Mouse (Mus musculus): ENCODE results near the gene Rad21l. TPM values are rescaled to one million over a fixed set of nuclear protein-coding genes. Genes with fewer than 3 reads are reported as not detected.

Rad21l gene
- not detected for polyA plus RNA-seq (2017; shearing (Covaris generic))

GRCm38 (mm10) chr2:151668433-151668832 is at the start of gene Rad21l:
Rad21l (minus strand) TSS chr2:151668533.

DNA sequence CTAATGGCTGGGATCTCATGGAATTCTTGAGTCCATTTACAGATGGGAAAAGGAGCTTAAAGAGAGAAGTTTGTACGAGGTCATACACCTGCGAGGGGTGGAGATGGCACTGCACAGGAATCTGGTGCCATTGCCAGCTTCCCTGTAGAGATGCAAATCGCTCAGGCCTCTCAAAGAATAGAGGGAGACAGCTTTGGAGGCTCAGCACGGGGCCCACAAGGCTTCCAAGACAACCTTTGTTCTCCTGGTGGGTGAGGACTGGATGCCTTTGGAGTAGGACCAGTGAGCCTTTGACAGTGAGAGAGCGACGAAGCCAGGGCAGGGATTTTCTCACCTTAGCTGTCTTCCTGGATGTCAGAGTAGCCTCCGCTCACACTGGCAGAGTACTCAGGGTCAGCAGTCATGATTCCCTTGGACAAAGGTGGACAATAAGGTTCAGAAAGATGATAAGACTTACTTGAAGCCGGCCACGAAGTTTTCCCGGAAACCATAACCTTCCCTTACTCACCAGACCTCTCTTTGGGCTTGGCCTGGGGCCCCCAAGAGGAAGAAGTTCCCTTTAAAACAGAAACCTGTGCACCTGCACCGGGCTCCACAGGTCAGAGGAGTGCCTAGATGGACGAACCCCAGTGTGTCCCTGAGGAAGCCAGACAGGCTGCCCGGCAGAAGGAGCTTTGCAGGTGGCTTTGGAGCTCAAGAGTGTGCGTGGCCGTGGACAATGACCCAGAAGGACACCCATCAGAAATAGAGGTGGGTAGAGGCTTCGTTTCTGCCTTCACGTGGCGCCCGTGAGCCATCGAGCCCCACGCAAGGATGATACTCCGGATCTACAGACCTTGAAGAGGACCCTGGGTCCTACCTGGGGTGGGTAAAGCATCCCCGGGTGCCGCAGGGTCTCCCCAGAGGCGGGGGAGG is 33.2 kb upstream of the Rad21l start, which contains the start of gene Tmem74b:
Tmem74b (plus strand) TSS at position 778 of the 915 bp plus-strand sequence.

GRCm38 (mm10) chr2:151632159-151632814 is 36.0 kb downstream of the Rad21l start, which contains the start of gene Snph:
Snph (minus strand) TSS chr2:151632593.

Other genes with a start within 250 kb of the Rad21l start
- not detected for gene 4921509C19Rik, start 192.4 kb downstream of the Rad21l start, polyA plus RNA-seq (2017; shearing (Covaris generic))
- gene Nsfl1c, start 174.4 kb downstream of the Rad21l start, polyA plus RNA-seq (2017; shearing (Covaris generic)): 178 TPM
- gene Fkbp1a, start 126.0 kb downstream of the Rad21l start, polyA plus RNA-seq (2017; shearing (Covaris generic)): 135 TPM
- gene Sdcbp2, start 95.9 kb downstream of the Rad21l start, polyA plus RNA-seq (2017; shearing (Covaris generic)): 76.5 TPM
- gene Snph, start 35.9 kb downstream of the Rad21l start, polyA plus RNA-seq (2017; shearing (Covaris generic)): not detected
- 0.26 TPM for gene Tmem74b, start 33.5 kb upstream of the Rad21l start, polyA plus RNA-seq (2017; shearing (Covaris generic))
- gene Psmf1, start 75.7 kb upstream of the Rad21l start, polyA plus RNA-seq (2017; shearing (Covaris generic)): 88.2 TPM
- not detected for gene Rspo4, start 174.4 kb upstream of the Rad21l start, polyA plus RNA-seq (2017; shearing (Covaris generic))
- 0.11 TPM for gene Angpt4, start 242.7 kb upstream of the Rad21l start, polyA plus RNA-seq (2017; shearing (Covaris generic))